Mouse (Mus musculus) testis, postnatal 10 days (tissue): ENCODE measurements around the gene Atg2b.

Source experiments
- DNase-seq: peaks from one replicate; pipeline ENCODE4 v3.0.0; 2021; ENCODE audit warnings: low spot score

Atg2b gene

GRCm38 (mm10) chr12:105685001-105685691 lies at the start of gene Atg2b:
TSS of gene Atg2b (minus strand) at chr12:105685211.
- DNase-seq: peak; percentile 96

GRCm38 (mm10) chr12:105733370-105734159 lies 48.6 kb upstream of the Atg2b start:
- DNase-seq: no peak

- no peak for DNase-seq
Measured at GRCm38 (mm10) chr12:105730851-105731460, 45.9 kb upstream of the Atg2b start.

- peak; percentile 65 for DNase-seq
Measured at GRCm38 (mm10) chr12:105727964-105728363, 43.0 kb upstream of the Atg2b start.

GRCm38 (mm10) chr12:105727268-105727667 lies 42.3 kb upstream of the Atg2b start:
- DNase-seq: no peak

- DNase-seq: no peak
Measured at GRCm38 (mm10) chr12:105725736-105726135, 40.7 kb upstream of the Atg2b start.

- no peak for DNase-seq
Measured at GRCm38 (mm10) chr12:105724616-105725015, 39.6 kb upstream of the Atg2b start.

GRCm38 (mm10) chr12:105722657-105723056 lies 37.6 kb upstream of the Atg2b start:
- no peak for DNase-seq

GRCm38 (mm10) chr12:105721452-105722132 lies 36.6 kb upstream of the Atg2b start:
- no peak for DNase-seq

GRCm38 (mm10) chr12:105720196-105720595 lies 35.2 kb upstream of the Atg2b start:
- DNase-seq: no peak

- no peak for DNase-seq
Measured at GRCm38 (mm10) chr12:105718616-105719015, 33.6 kb upstream of the Atg2b start.

GRCm38 (mm10) chr12:105705799-105706487 lies 20.9 kb upstream of the Atg2b start, which contains the start of gene Ak7:
TSS of gene Ak7 (plus strand) at chr12:105705976.
- DNase-seq: peak; percentile 94

- DNase-seq: no peak
Measured at GRCm38 (mm10) chr12:105700433-105700832, 15.4 kb upstream of the Atg2b start.

GRCm38 (mm10) chr12:105697104-105697780 lies 12.2 kb upstream of the Atg2b start:
- DNase-seq: no peak

- DNase-seq: no peak
Measured at GRCm38 (mm10) chr12:105695848-105696247, 10.8 kb upstream of the Atg2b start.

- DNase-seq: no peak
Measured at GRCm38 (mm10) chr12:105694021-105694420, 9.0 kb upstream of the Atg2b start.

- DNase-seq: no peak
Measured at GRCm38 (mm10) chr12:105689435-105689834, 4.4 kb upstream of the Atg2b start.

- no peak for DNase-seq
Measured at GRCm38 (mm10) chr12:105688546-105688945, 3.5 kb upstream of the Atg2b start.

- no peak for DNase-seq
Measured at GRCm38 (mm10) chr12:105687416-105687815, 2.4 kb upstream of the Atg2b start.

- DNase-seq: no peak
Measured at GRCm38 (mm10) chr12:105686791-105687190, 1.8 kb upstream of the Atg2b start.
